Mouse (Mus musculus) myocyte (in vitro differentiated cells): ENCODE measurements around the gene Ccng1. TPM values are rescaled to one million over a fixed set of nuclear protein-coding genes. Genes with fewer than 3 reads are reported as not detected.

Source experiments
- H3K27me3 ChIP-seq: one replicate; pipeline ENCODE4 v1.6.1; 2011; ENCODE audit not compliant: control insufficient read depth, insufficient read depth, insufficient read length
- H3K36me3 ChIP-seq: one replicate; pipeline ENCODE4 v1.6.1; 2011; ENCODE audit not compliant: control insufficient read depth, insufficient read depth
- H3K4me2 ChIP-seq: one replicate; pipeline ENCODE4 v1.6.1; 2011; ENCODE audit warnings: low read depth, control low read depth
- H3K4me3 ChIP-seq: one replicate; pipeline ENCODE4 v1.5.1; 2011; ENCODE audit warnings: mild to moderate bottlenecking, control low read depth, moderate library complexity
- H3K79me2 ChIP-seq: one replicate; pipeline ENCODE4 v1.6.1; 2011; ENCODE audit not compliant: control insufficient read depth, insufficient read depth
- H3ac ChIP-seq: one replicate; pipeline ENCODE4 v1.6.1; 2011; ENCODE audit not compliant: control insufficient read depth, insufficient read length
- CEBPB ChIP-seq: IDR thresholded peaks from 2 replicates; pipeline ENCODE4 v1.6.1; 2011; ENCODE audit warnings: mild to moderate bottlenecking, moderate library complexity; ENCODE audit not compliant: poor library complexity, insufficient read depth, severe bottlenecking
- E2F4 ChIP-seq: IDR thresholded peaks from one replicate; pipeline ENCODE4 v1.6.1; 2011; ENCODE audit warnings: mild to moderate bottlenecking, control low read depth, moderate library complexity; ENCODE audit not compliant: insufficient read depth
- MAX ChIP-seq: IDR thresholded peaks from one replicate; pipeline ENCODE4 v1.6.1; 2011; ENCODE audit warnings: low read depth, mild to moderate bottlenecking, control low read depth
- MYOD1 ChIP-seq, 3 experiments: IDR thresholded peaks; one replicate each; pipeline ENCODE4 v1.6.1; 2011; ENCODE audit warnings: control low read depth in 2 of 3, low read depth in 2 of 3, mild to moderate bottlenecking in 2 of 3, moderate library complexity in 1 of 3; ENCODE audit not compliant: insufficient read length in 2 of 3, control insufficient read depth in 1 of 3
- MYOG ChIP-seq, 3 experiments: IDR thresholded peaks; one replicate each; pipeline ENCODE4 v1.6.1; 2011; ENCODE audit warnings: control low read depth in 2 of 3, low read depth in 2 of 3, mild to moderate bottlenecking in 2 of 3; ENCODE audit not compliant: insufficient read length in 2 of 3, control insufficient read depth in 1 of 3, insufficient read depth in 1 of 3
- POLR2A ChIP-seq: IDR thresholded peaks from one replicate; pipeline ENCODE4 v1.6.1; 2011; ENCODE audit warnings: low read depth, mild to moderate bottlenecking, control low read depth, moderate library complexity; ENCODE audit not compliant: insufficient read length
- POLR2AphosphoS2 ChIP-seq: IDR thresholded peaks from one replicate; pipeline ENCODE4 v1.6.1; 2011; ENCODE audit warnings: low read depth, control low read depth; ENCODE audit not compliant: insufficient read length
- REST ChIP-seq: IDR thresholded peaks from one replicate; pipeline ENCODE4 v1.6.1; 2011; ENCODE audit warnings: mild to moderate bottlenecking, control low read depth, moderate library complexity; ENCODE audit not compliant: insufficient read depth, insufficient read length
- SRF ChIP-seq: IDR thresholded peaks from one replicate; pipeline ENCODE4 v1.6.1; 2011; ENCODE audit warnings: low read depth; ENCODE audit not compliant: control insufficient read depth, insufficient read length
- TCF12 ChIP-seq: IDR thresholded peaks from one replicate; pipeline ENCODE4 v1.6.1; 2011; ENCODE audit warnings: mild to moderate bottlenecking, control low read depth; ENCODE audit not compliant: poor library complexity, insufficient read depth, severe bottlenecking
- TCF3 ChIP-seq: IDR thresholded peaks from one replicate; pipeline ENCODE4 v1.6.1; 2011; ENCODE audit warnings: low read depth, control low read depth; ENCODE audit not compliant: insufficient read length
- USF1 ChIP-seq: IDR thresholded peaks from one replicate; pipeline ENCODE4 v1.6.1; 2011; ENCODE audit warnings: low read depth, mild to moderate bottlenecking, control low read depth, moderate library complexity
- polyA plus RNA-seq: library from polyadenylated mRNA; unstranded; fragments of >200 nt; fragmentation: generic; extraction: Trizol; gene quantifications from one replicate; pipeline ENCODE4 v1.2.1, GENCODE M21; 2012; ENCODE audit warnings: missing spikeins

Gene Ccng1
- polyA plus RNA-seq, 1 experiment = 55.2 TPM

DNA sequence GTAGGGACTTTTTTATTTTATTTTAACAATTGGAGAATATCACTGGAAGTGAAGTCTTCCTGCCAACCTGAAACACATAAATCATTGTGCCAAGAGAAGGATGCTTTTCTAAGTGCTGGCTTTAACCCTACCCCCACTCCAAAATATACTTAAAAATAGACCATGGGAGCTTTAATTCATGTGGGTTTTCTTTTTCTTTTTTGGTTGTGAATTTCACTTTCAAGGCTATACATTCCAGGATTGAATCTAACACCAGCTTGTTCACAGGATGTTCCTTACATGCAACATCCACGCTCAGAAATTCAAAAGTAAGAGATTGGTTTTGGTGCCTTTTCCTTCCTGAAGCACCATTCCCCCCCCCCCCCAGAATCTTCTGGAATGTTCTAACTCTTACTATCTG is 28.2 kb upstream of the Ccng1 start:
- no peaks in the 10 kb centered on the region for H3K79me2 ChIP-seq
- H3K27me3 ChIP-seq = no peaks in the 10 kb centered on the region
- TF ChIP-seq MYOD1 (IDR thresholded peaks at IDR 0.05; ENCODE audit: control insufficient read depth in 1 of 3, insufficient read length in 2 of 3, low read depth in 2 of 3) (no peak), USF1 (no peak), POLR2AphosphoS2 (no peak), MYOG (IDR thresholded peaks at IDR 0.05; ENCODE audit: control insufficient read depth in 1 of 3, insufficient read depth in 1 of 3, insufficient read length in 2 of 3, low read depth in 2 of 3) (no peak), TCF3 (no peak), MAX (no peak), CEBPB (no peak)
- H3K4me3 ChIP-seq = no peak overlapping the region
- no peak overlapping the region for H3ac ChIP-seq
- no peak overlapping the region for H3K4me2 ChIP-seq
- no peaks in the 10 kb centered on the region for H3K36me3 ChIP-seq

DNA sequence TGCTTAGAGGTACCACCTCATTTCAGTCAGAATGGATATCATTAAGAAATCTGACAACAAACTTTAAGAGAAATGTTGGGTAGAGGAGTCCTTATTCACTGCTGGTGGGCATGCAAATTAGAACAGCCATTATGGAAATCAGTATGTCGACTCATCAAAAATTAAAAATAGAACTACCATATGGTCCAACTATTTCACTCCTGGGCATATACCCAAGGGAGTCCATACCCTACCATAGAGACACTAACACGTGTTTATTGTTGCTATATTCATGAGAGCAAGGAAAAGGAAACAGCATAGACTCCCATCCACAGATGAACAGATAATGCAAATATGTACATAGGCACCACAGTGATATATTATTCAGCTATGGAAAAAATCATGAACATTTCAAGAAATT is 26.7 kb upstream of the Ccng1 start:
- TF ChIP-seq TCF12 (no peak), MAX (no peak), MYOG (IDR thresholded peaks at IDR 0.05; ENCODE audit: control insufficient read depth in 1 of 3, insufficient read depth in 1 of 3, insufficient read length in 2 of 3, low read depth in 2 of 3) (no peak), CEBPB (no peak), USF1 (no peak), MYOD1 (IDR thresholded peaks at IDR 0.05; ENCODE audit: control insufficient read depth in 1 of 3, insufficient read length in 2 of 3, low read depth in 2 of 3) (no peak), TCF3 (no peak)
- Histone ChIP-seq H3K4me3 (no peak overlapping the region), H3K27me3 (no peaks in the 10 kb centered on the region), H3K36me3 (no peaks in the 10 kb centered on the region), H3ac (no peak overlapping the region), H3K79me2 (no peaks in the 10 kb centered on the region), H3K4me2 (no peak overlapping the region)

DNA sequence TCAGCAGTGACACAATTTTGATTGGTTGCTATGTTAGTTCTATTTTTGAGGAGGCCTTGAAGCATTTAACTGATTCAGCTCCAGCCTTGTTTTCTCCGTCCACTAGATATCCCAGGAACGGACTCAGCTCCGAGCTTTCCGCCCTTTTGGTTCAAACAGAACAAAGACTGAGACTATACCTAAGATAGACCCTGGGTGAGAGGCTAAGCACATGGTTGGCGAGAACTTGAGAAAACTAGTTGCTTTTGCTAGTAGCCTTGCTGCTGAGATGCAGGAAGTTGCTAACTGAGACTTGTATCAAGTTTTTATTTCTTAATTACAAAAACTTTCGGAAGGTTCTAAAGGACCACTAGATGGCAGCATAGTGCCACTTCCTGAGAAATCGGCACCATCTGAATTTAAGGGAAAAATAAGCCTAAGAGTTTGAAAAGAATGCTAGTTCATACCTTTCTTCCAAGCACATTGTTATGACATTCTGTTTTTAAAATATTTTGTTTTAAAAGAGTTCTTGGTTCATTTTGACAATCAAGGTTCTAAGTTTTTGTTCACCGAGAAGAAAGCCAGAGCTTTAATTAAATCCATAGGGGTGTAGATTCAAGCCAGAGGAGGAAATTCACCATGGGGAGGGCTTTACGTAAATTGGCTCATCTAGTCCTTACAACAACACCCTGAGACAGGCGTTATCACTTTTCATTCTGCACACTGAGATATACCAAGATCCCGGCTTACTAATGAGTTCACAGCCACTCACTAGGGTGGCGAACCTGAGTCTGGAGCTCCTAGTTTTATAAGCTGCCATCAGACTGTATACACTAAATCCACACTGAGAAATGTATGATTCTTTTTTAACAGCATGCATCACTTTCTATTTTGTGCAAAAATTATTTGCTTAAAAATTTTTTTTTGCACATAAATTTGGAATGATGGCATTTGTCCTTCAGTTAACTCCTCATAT is 20.5 kb upstream of the Ccng1 start:
- H3K4me3 ChIP-seq = no peak overlapping the region
- peaks cover 6% of the 10 kb centered on the region for H3K27me3 ChIP-seq
- H3K4me2 ChIP-seq = peak overlapping the region; percentile 41
- TF ChIP-seq POLR2AphosphoS2 (no peak), REST (no peak), E2F4 (no peak), TCF12 (no peak), CEBPB (no peak)
- no peaks in the 10 kb centered on the region for H3K36me3 ChIP-seq
- H3K79me2 ChIP-seq = no peaks in the 10 kb centered on the region
- H3ac ChIP-seq = no peak overlapping the region

DNA sequence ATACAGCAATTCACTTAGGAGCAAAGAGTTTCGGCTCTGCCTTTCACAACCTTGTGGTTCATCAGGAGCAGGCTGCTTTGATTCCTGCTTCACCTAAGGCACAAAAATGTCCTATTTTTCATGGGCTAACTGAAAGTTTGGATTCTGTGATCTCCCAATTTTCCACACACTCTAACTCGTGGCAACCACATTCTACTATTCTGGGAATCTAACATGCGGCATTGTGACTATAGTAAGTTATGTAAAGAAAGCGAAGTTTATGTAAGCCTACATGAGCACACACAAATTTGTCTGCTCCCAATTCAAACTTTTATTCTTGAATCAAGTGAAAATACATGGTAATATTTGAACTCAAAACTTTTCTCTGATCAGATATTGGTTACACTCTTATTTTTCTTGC is 9.6 kb upstream of the Ccng1 start:
- no peaks in the 10 kb centered on the region for H3K79me2 ChIP-seq
- H3K4me3 ChIP-seq = no peak overlapping the region
- no peak overlapping the region for H3K4me2 ChIP-seq
- H3K27me3 ChIP-seq = no peaks in the 10 kb centered on the region
- H3ac ChIP-seq = no peak overlapping the region
- no peaks in the 10 kb centered on the region for H3K36me3 ChIP-seq
- no peak for TF ChIP-seq POLR2A
- no peak for TF ChIP-seq SRF
- TF ChIP-seq MYOD1 (IDR thresholded peaks at IDR 0.05; ENCODE audit: control insufficient read depth in 1 of 3, insufficient read length in 2 of 3, low read depth in 2 of 3) = no peak
- no peak for TF ChIP-seq MAX
- TF ChIP-seq REST = no peak
- TF ChIP-seq CEBPB = no peak
- no peak for TF ChIP-seq E2F4

DNA sequence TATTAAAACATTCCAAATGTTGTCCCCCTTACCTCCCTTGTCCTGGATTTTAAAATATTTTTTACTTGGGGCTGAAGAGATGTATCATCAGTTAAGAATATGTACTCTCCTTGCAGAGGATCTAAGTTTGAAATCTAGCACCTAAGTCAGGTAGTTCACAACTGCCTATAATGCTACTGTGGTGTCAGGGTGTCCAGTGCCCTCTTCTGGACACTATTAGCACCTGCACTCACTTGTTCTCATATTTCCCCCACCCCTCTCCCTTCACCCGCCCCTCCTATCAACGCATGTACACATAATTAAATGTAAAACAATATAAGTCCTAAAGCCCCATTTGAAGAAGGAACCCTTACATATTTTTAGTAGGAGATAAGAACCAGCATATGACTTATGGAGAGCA is 8.3 kb upstream of the Ccng1 start:
- no peak for TF ChIP-seq E2F4
- no peak overlapping the region for H3ac ChIP-seq
- no peaks in the 10 kb centered on the region for H3K36me3 ChIP-seq
- no peaks in the 10 kb centered on the region for H3K79me2 ChIP-seq
- H3K27me3 ChIP-seq = no peaks in the 10 kb centered on the region
- no peak overlapping the region for H3K4me2 ChIP-seq
- no peak overlapping the region for H3K4me3 ChIP-seq
